Mouse (Mus musculus) hindbrain, embryonic 15.5 days (tissue): ENCODE results near the gene Cpne8. TPM values are rescaled to one million over a fixed set of nuclear protein-coding genes. Genes with fewer than 3 reads are reported as not detected.
"Not testable (repeated sequence)": the region's sequence is repeated elsewhere in the genome, so short reads cannot be mapped to it uniquely, and the experiment has no call there.

Experiments used
- ATAC-seq: fragments of 200-750 bp; cut with Nextera tagmentation; 2 replicates; pipeline ENCODE4 v1.8.0; 2017; ENCODE audit warnings: low read depth, moderate number of reproducible peaks, moderate TSS enrichment; ENCODE audit not compliant: low FRiP score
- H3K27ac ChIP-seq: fragments of 300-500 bp; sonication (generic); replicated peaks from 2 replicates; pipeline ENCODE4 v1.5.1; 2015; ENCODE audit warnings: mild to moderate bottlenecking, inconsistent platforms
- H3K27me3 ChIP-seq: fragments of 300-500 bp; sonication (generic); 2 replicates; pipeline ENCODE4 v1.6.1; 2015; ENCODE audit warnings: control low read depth, inconsistent platforms
- H3K36me3 ChIP-seq: fragments of 300-500 bp; sonication (generic); 2 replicates; pipeline ENCODE4 v1.6.1; 2015; ENCODE audit warnings: control low read depth, inconsistent platforms
- H3K4me1 ChIP-seq: fragments of 300-500 bp; sonication (generic); replicated peaks from 2 replicates; pipeline ENCODE4 v1.6.1; 2015; ENCODE audit warnings: control low read depth, inconsistent platforms
- H3K4me2 ChIP-seq: fragments of 300-500 bp; sonication (generic); 2 replicates; pipeline ENCODE4 v1.6.1; 2015; ENCODE audit warnings: moderate library complexity, mild to moderate bottlenecking, inconsistent platforms
- H3K4me3 ChIP-seq: fragments of 300-500 bp; sonication (generic); 2 replicates; pipeline ENCODE4 v1.5.1; 2015; ENCODE audit warnings: mild to moderate bottlenecking, inconsistent platforms
- H3K9ac ChIP-seq: fragments of 300-500 bp; sonication (generic); 2 replicates; pipeline ENCODE4 v1.6.1; 2015; ENCODE audit warnings: inconsistent platforms
- H3K9me3 ChIP-seq: fragments of 300-500 bp; sonication (generic); 2 replicates; pipeline ENCODE4 v1.6.1; 2016; ENCODE audit warnings: control low read depth, inconsistent platforms
- WGBS: fragments of 180-500 bp; shearing (Covaris S2); methylation state at CpG from one replicate; pipeline ENCODE4 v1.1.7; 2015; 5-methylcytosine and 5-hydroxymethylcytosine counted together
- polyA plus RNA-seq: library from polyadenylated mRNA; unstranded; fragments of >200 nt; fragmentation: Nextera tagmentation; extraction: Ambion mirVana; gene quantifications from 2 replicates; pipeline ENCODE4 v1.2.1, GENCODE M21; 2015

Gene Cpne8
- polyA plus RNA-seq, 1 experiment from 2014 or later: 23.4 TPM

- 83% methylated on average over 4 of the region's 4 CpGs for WGBS
- Histone ChIP-seq H3K27ac (no peak overlapping the region), H3K36me3 (no peaks in the 10 kb centered on the region), H3K27me3 (no peaks in the 10 kb centered on the region), H3K4me2 (no peak overlapping the region), H3K4me3 (no peak overlapping the region), H3K9ac (no peak overlapping the region), H3K9me3 (no peaks in the 10 kb centered on the region), H3K4me1 (0 out of 2 replicates have a peak, but pooled peaks cover 3% of the 10 kb centered on the region)
- no peak for ATAC-seq
Measured at GRCm38 (mm10) chr15:90663631-90664030, 15.6 kb downstream of the Cpne8 start.

DNA sequence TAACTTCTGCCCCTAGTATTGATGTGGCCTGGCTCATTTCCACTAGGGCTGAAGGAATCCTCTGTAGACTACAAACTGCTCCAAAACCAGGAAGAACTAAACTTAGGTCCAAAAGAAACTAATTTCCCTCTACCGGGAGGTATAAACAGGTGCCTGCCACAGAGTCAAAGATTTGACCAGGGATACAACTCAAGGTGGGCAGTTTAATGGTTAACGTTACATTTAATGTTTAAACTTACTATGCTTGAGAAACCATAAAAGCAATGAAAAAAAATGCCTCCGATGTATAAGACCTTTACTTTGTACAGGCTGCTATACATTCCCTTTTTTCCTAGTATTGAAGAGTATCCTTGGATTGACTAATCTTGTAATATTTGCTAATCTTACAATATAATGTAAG is 18.5 kb downstream of the Cpne8 start:
- Histone ChIP-seq H3K36me3 (no peaks in the 10 kb centered on the region), H3K27me3 (no peaks in the 10 kb centered on the region)
- ATAC-seq: no peak

GRCm38 (mm10) chr15:90658053-90658452 is 21.2 kb downstream of the Cpne8 start:
- Histone ChIP-seq H3K4me3 (no peak overlapping the region), H3K4me2 (no peak overlapping the region), H3K4me1 (0 out of 2 replicates have a peak, but pooled peaks cover 4% of the 10 kb centered on the region), H3K9me3 (no peaks in the 10 kb centered on the region), H3K36me3 (no peaks in the 10 kb centered on the region), H3K9ac (no peak overlapping the region), H3K27ac (no peak overlapping the region), H3K27me3 (no peaks in the 10 kb centered on the region)
- no peak for ATAC-seq
- WGBS: 87% methylated on average over 2 of the region's 2 CpGs

More for the DNA sequence above, 18.5 kb downstream of the Cpne8 start:
- no peak overlapping the region for H3K27ac ChIP-seq
- H3K9ac ChIP-seq: no peak overlapping the region
- H3K4me1 ChIP-seq: 0 out of 2 replicates have a peak, but pooled peaks cover 3% of the 10 kb centered on the region
- no peak overlapping the region for H3K4me2 ChIP-seq
- WGBS: 97% methylated on average over 3 of the region's 3 CpGs
- no peaks in the 10 kb centered on the region for H3K9me3 ChIP-seq
- H3K4me3 ChIP-seq: no peak overlapping the region

DNA sequence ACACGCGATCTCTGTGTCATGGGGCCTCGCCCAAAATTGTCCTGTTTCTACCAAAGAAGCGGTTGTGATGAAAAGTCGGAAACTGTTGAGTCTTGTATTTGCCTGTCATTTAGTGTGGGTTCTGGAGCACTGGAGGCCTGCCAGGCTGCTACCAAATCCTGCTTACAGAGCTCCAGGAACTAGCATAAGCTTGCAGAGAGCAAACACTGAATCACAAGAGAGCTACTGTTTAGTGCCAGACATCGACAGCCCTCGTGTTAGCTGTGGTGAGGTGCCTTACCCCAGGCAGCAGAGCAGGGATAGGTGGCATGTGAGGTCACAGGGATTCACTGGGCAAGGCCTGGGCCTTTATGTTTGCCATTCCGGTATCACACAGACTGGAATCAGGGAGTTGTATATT is 22.7 kb downstream of the Cpne8 start:
- Histone ChIP-seq H3K4me3 (no peak overlapping the region), H3K27me3 (no peaks in the 10 kb centered on the region), H3K9ac (no peak overlapping the region), H3K9me3 (no peaks in the 10 kb centered on the region), H3K4me2 (no peak overlapping the region), H3K4me1 (0 out of 2 replicates have a peak, but pooled peaks cover 4% of the 10 kb centered on the region), H3K27ac (no peak overlapping the region), H3K36me3 (no peaks in the 10 kb centered on the region)
- WGBS: 85% methylated on average over 8 of the region's 8 CpGs
- ATAC-seq: no peak

DNA sequence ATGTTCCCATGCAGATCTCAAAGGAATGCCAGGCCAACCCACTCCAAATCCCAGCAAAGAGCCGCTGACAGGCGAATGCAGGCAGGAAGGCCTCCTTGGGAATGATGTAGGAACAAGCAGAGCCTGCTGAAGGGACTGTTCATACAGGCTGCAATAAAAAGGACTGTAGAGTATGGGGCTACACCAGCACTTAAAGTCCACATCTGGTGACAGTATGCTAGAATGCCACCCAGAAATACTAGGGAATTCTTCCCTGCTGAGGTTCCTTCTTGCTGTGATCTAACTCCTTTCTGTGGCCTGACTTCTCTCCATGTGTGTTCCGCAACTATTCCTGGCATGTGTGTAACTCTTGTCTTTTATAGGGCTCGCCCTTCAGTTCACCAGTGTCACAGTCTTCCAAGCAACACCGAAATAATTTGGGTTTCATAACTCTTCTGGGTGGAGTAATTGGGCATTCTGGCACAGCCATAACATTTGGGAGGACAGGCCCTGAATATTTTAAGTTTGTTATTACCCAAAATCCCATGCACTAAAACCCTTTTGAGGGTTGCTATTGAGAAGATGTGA is 32.1 kb downstream of the Cpne8 start:
- H3K9ac ChIP-seq: no peak overlapping the region
- no peak for ATAC-seq
- 86% methylated on average over 5 of the region's 5 CpGs for WGBS

GRCm38 (mm10) chr15:90646326-90646725 is 32.9 kb downstream of the Cpne8 start:
- no peak overlapping the region for H3K4me2 ChIP-seq
- H3K4me3 ChIP-seq: no peak overlapping the region
- 38% methylated on average over 4 of the region's 4 CpGs for WGBS
- H3K4me1 ChIP-seq: no peaks in the 10 kb centered on the region
- no peak overlapping the region for H3K9ac ChIP-seq
- no peaks in the 10 kb centered on the region for H3K9me3 ChIP-seq
- H3K27me3 ChIP-seq: no peaks in the 10 kb centered on the region
- 0 out of 2 replicates have a peak, but pooled peaks cover 4% of the 10 kb centered on the region for H3K36me3 ChIP-seq
- no peak for ATAC-seq
- H3K27ac ChIP-seq: no peak overlapping the region

More for the DNA sequence above, 32.1 kb downstream of the Cpne8 start:
- Histone ChIP-seq H3K9me3 (no peaks in the 10 kb centered on the region), H3K36me3 (0 out of 2 replicates have a peak, but pooled peaks cover 4% of the 10 kb centered on the region), H3K4me3 (no peak overlapping the region), H3K4me1 (no peaks in the 10 kb centered on the region), H3K27me3 (no peaks in the 10 kb centered on the region), H3K27ac (no peak overlapping the region), H3K4me2 (no peak overlapping the region)

DNA sequence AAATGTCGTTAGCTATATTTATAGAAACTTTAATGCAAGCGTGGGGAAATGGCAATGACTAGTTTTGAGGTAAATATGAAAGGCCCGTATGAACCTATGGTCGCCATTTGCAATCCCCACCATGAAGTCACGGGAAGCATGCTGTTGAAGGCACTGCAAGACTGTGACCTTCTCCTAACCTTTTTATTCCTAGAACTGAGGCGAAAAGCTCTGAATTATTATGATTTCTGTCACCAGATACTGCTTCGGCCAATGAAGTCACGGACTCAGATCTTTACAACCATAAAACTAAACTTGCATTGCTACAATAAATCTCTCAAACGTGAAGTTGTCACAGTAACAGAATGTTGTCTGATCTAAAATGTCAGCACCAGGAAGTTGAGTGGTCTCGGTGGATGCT is 33.4 kb downstream of the Cpne8 start:
- H3K9ac ChIP-seq: no peak overlapping the region
- 85% methylated on average over 10 of the region's 10 CpGs for WGBS
- 0 out of 2 replicates have a peak, but pooled peaks cover 4% of the 10 kb centered on the region for H3K36me3 ChIP-seq
- no peak overlapping the region for H3K4me2 ChIP-seq
- H3K4me3 ChIP-seq: no peak overlapping the region
- no peaks in the 10 kb centered on the region for H3K9me3 ChIP-seq
- H3K27me3 ChIP-seq: no peaks in the 10 kb centered on the region
- H3K4me1 ChIP-seq: no peaks in the 10 kb centered on the region
- ATAC-seq: no peak
- H3K27ac ChIP-seq: no peak overlapping the region

- Histone ChIP-seq H3K27ac (no peak overlapping the region), H3K9ac (no peak overlapping the region), H3K36me3 (no peaks in the 10 kb centered on the region), H3K4me3 (no peak overlapping the region), H3K9me3 (no peaks in the 10 kb centered on the region), H3K4me1 (no peaks in the 10 kb centered on the region), H3K27me3 (no peaks in the 10 kb centered on the region), H3K4me2 (no peak overlapping the region)
- 83% methylated on average over 5 of the region's 5 CpGs for WGBS
- no peak for ATAC-seq
Measured at GRCm38 (mm10) chr15:90624201-90624600, 55.0 kb downstream of the Cpne8 start.

- no peak overlapping the region for H3K27ac ChIP-seq
- H3K9ac ChIP-seq: no peak overlapping the region
- no peak overlapping the region for H3K4me2 ChIP-seq
- H3K36me3 ChIP-seq: no peaks in the 10 kb centered on the region
- WGBS: 95% methylated on average over 3 of the region's 3 CpGs
- H3K27me3 ChIP-seq: no peaks in the 10 kb centered on the region
- no peaks in the 10 kb centered on the region for H3K4me1 ChIP-seq
- H3K4me3 ChIP-seq: no peak overlapping the region
- no peak for ATAC-seq
- H3K9me3 ChIP-seq: no peaks in the 10 kb centered on the region
Measured at GRCm38 (mm10) chr15:90622005-90622404, 57.2 kb downstream of the Cpne8 start.

GRCm38 (mm10) chr15:90619736-90620135 is 59.5 kb downstream of the Cpne8 start:
- no peaks in the 10 kb centered on the region for H3K36me3 ChIP-seq
- H3K4me1 ChIP-seq: no peaks in the 10 kb centered on the region
- no peak overlapping the region for H3K27ac ChIP-seq
- no peak overlapping the region for H3K4me2 ChIP-seq
- no peak overlapping the region for H3K4me3 ChIP-seq
- no peak overlapping the region for H3K9ac ChIP-seq
- WGBS: 83% methylated on average over 4 of the region's 4 CpGs
- ATAC-seq: no peak
- H3K27me3 ChIP-seq: no peaks in the 10 kb centered on the region
- H3K9me3 ChIP-seq: no peaks in the 10 kb centered on the region

DNA sequence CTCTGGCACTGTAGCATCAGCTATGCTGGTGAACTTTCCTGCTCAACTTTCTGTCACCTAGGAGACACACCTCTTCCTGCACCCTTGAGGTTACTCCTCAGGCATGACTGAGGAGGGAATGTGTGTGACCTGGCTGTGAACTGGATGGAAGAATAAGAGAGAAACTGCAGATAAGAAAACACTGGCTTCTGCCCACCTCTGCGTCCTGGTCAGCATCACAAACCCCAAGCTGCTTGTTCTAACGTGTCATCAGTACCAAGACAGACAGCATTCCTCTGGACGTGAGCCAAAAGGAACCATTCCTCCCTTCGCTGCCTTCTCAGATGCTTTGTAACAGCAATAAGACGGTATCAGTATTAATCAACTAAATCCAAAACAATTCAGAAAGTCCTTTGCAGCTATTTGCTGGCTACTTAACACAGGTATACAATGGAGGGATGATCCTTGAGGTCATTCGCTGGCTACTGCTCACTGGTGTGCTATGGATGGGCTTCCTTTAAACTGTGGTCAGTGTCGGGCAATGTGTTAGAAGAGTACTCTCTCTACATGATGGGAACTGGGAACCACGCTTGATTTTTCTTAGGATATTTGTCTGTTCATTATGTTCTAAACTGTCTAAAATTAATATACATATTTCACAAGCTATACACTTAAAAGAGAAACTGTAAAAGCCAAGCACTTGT is 63.0 kb downstream of the Cpne8 start:
- Histone ChIP-seq H3K9ac (no peak overlapping the region), H3K4me1 (no peaks in the 10 kb centered on the region), H3K27me3 (no peaks in the 10 kb centered on the region), H3K27ac (no peak overlapping the region), H3K36me3 (no peaks in the 10 kb centered on the region), H3K9me3 (no peaks in the 10 kb centered on the region), H3K4me3 (no peak overlapping the region), H3K4me2 (no peak overlapping the region)
- 73% methylated on average over 8 of the region's 8 CpGs for WGBS
- ATAC-seq: no peak

GRCm38 (mm10) chr15:90610767-90611166 is 68.5 kb downstream of the Cpne8 start:
- H3K4me1 ChIP-seq, H3K27ac ChIP-seq, H3K9ac ChIP-seq, H3K4me3 ChIP-seq, H3K36me3 ChIP-seq, H3K9me3 ChIP-seq, ATAC-seq, H3K4me2 ChIP-seq, H3K27me3 ChIP-seq: not testable (repeated sequence)
- WGBS: 65% methylated on average over 4 of the region's 4 CpGs
